In genomic region chr10:46185763-46186458, GRCm38 (mm10) we compare ENCODE assay signal across 25 mouse cellular contexts.
DNase-seq lines count a peak whose midpoint lies in the region; ATAC-seq lines count a peak whose summit lies in the region.
"Had no signal": no experiment of that assay in that cellular context is flagged by ENCODE, and none has a peak within 500 bp of the region (broad histone marks: within the 10 kb centered on the region; RNA-seq: fewer than 3 reads in every experiment).

No protein-coding gene starts in this region.

- H3K4me3 ChIP-seq in embryonic facial prominence, embryonic 14.5 days (ENCODE audit: low read depth, low read length), result no peak overlapping the region
- no peak overlapping the region for H3K4me3 ChIP-seq in embryonic facial prominence, embryonic 10.5 days
- no peak overlapping the region for H3K4me3 ChIP-seq in hindbrain, embryonic 16.5 days (ENCODE audit: low read length)
- H3K4me3 ChIP-seq in hindbrain, embryonic 11.5 days (ENCODE audit: low read depth, low read length), result no peak overlapping the region
- no peak overlapping the region for H3K4me3 ChIP-seq in midbrain, embryonic 16.5 days (ENCODE audit: low read depth, low read length)
- H3K4me3 ChIP-seq in midbrain, embryonic 10.5 days, result no peak overlapping the region
- H3K4me3 ChIP-seq: embryonic facial prominence, embryonic 15.5 days; forebrain, embryonic 12.5 days; heart, embryonic 12.5 days; hindbrain, embryonic 12.5 days; layer of hippocampus, adult 2 months; left cerebral cortex, adult 2 months; liver, embryonic 12.5 days; neural tube, embryonic 13.5 days had no signal

- WGBS in embryonic facial prominence, embryonic 14.5 days, result 68% methylated on average over 4 of the region's 4 CpGs
- 85% methylated on average over 4 of the region's 4 CpGs for WGBS in embryonic facial prominence, embryonic 10.5 days
- 67% methylated on average over 4 of the region's 4 CpGs for WGBS in hindbrain, embryonic 16.5 days
- WGBS in hindbrain, embryonic 11.5 days, result 85% methylated on average over 4 of the region's 4 CpGs
- WGBS in midbrain, embryonic 16.5 days, result 65% methylated on average over 4 of the region's 4 CpGs
- 89% methylated on average over 4 of the region's 4 CpGs for whole genome bisulfite sequencing in midbrain, embryonic 10.5 days

- no peaks in the 10 kb centered on the region for H3K9me3 ChIP-seq in embryonic facial prominence, embryonic 14.5 days (ENCODE audit: control insufficient read depth, low read length)
- no peaks in the 10 kb centered on the region for H3K9me3 ChIP-seq in embryonic facial prominence, embryonic 10.5 days
- no peaks in the 10 kb centered on the region for H3K9me3 ChIP-seq in hindbrain, embryonic 16.5 days (ENCODE audit: control insufficient read depth, low read length)
- no peaks in the 10 kb centered on the region for H3K9me3 ChIP-seq in hindbrain, embryonic 11.5 days (ENCODE audit: control insufficient read depth, low read length)
- H3K9me3 ChIP-seq in midbrain, embryonic 16.5 days (replicated peaks; ENCODE audit: control insufficient read depth, low read length, poor library complexity, severe bottlenecking), result no peaks in the 10 kb centered on the region
- H3K9me3 ChIP-seq in midbrain, embryonic 10.5 days (replicated peaks), result no peaks in the 10 kb centered on the region
- H3K9me3 ChIP-seq: embryonic facial prominence, embryonic 15.5 days; forebrain, embryonic 12.5 days; heart, embryonic 12.5 days; hindbrain, embryonic 12.5 days; liver, embryonic 12.5 days; neural tube, embryonic 13.5 days had no signal

- no peak overlapping the region for H3K27ac ChIP-seq in embryonic facial prominence, embryonic 14.5 days (replicated peaks; ENCODE audit: low read depth, low read length)
- H3K27ac ChIP-seq in embryonic facial prominence, embryonic 10.5 days (replicated peaks), result no peak overlapping the region
- no peak overlapping the region for H3K27ac ChIP-seq in hindbrain, embryonic 16.5 days (ENCODE audit: low read depth, low read length)
- H3K27ac ChIP-seq in hindbrain, embryonic 11.5 days (ENCODE audit: low read depth, low read length), result no peak overlapping the region
- H3K27ac ChIP-seq in midbrain, embryonic 16.5 days (ENCODE audit: low read length), result 0 out of 2 replicates have a peak overlapping the region, but pooled peaks have one; percentile 5
- H3K27ac ChIP-seq in midbrain, embryonic 10.5 days (replicated peaks), result no peak overlapping the region
- H3K27ac ChIP-seq: embryonic facial prominence, embryonic 15.5 days; forebrain, embryonic 12.5 days; hindbrain, embryonic 12.5 days; layer of hippocampus, adult 2 months; left cerebral cortex, adult 2 months; liver, embryonic 12.5 days; neural tube, embryonic 13.5 days had no signal

- ATAC-seq in embryonic facial prominence, embryonic 14.5 days (ENCODE audit: low read depth), result no peak
- peak; percentile 60; the same call in 1 of the 2 replicates for ATAC-seq in hindbrain, embryonic 16.5 days
- no peak for ATAC-seq in hindbrain, embryonic 11.5 days (ENCODE audit: low FRiP score)
- peak; percentile 64; the same call in 1 of the 2 replicates for ATAC-seq in midbrain, embryonic 16.5 days
- no peak for ATAC-seq in inflammation-experienced regulatory T-cells, adult 6 months
- ATAC-seq: liver, embryonic 12.5 days; liver, postnatal 0 days had no signal

- H3K4me2 ChIP-seq in embryonic facial prominence, embryonic 14.5 days (ENCODE audit: low read depth, low read length), result no peak overlapping the region
- H3K4me2 ChIP-seq in hindbrain, embryonic 16.5 days (ENCODE audit: low read length), result no peak overlapping the region
- no peak overlapping the region for H3K4me2 ChIP-seq in hindbrain, embryonic 11.5 days (replicated peaks; ENCODE audit: low read depth, low read length)
- H3K4me2 ChIP-seq in midbrain, embryonic 16.5 days (ENCODE audit: low read length), result no peak overlapping the region
- H3K4me2 ChIP-seq: embryonic facial prominence, embryonic 15.5 days; forebrain, embryonic 12.5 days; heart, embryonic 12.5 days; hindbrain, embryonic 12.5 days; liver, embryonic 12.5 days; neural tube, embryonic 13.5 days had no signal

- no peaks in the 10 kb centered on the region for H3K27me3 ChIP-seq in embryonic facial prominence, embryonic 14.5 days (replicated peaks; ENCODE audit: control insufficient read depth, insufficient read depth, low read length)
- H3K27me3 ChIP-seq in embryonic facial prominence, embryonic 10.5 days (replicated peaks; ENCODE audit: low read depth, poor library complexity, severe bottlenecking), result no peaks in the 10 kb centered on the region
- no peaks in the 10 kb centered on the region for H3K27me3 ChIP-seq in hindbrain, embryonic 16.5 days (replicated peaks; ENCODE audit: control insufficient read depth, insufficient read depth, low read length)
- no peaks in the 10 kb centered on the region for H3K27me3 ChIP-seq in hindbrain, embryonic 11.5 days (ENCODE audit: control insufficient read depth, insufficient read depth, low read length)
- H3K27me3 ChIP-seq in midbrain, embryonic 16.5 days (ENCODE audit: control insufficient read depth, insufficient read depth, low read depth, low read length), result no peaks in the 10 kb centered on the region
- no peaks in the 10 kb centered on the region for H3K27me3 ChIP-seq in midbrain, embryonic 10.5 days (ENCODE audit: low read depth, poor library complexity, severe bottlenecking)
- H3K27me3 ChIP-seq: embryonic facial prominence, embryonic 15.5 days; forebrain, embryonic 12.5 days; heart, embryonic 12.5 days; hindbrain, embryonic 12.5 days; liver, embryonic 12.5 days; neural tube, embryonic 13.5 days had no signal

- H3K4me1 ChIP-seq in embryonic facial prominence, embryonic 14.5 days (ENCODE audit: control insufficient read depth, insufficient read depth, low read length), result no peaks in the 10 kb centered on the region
- H3K4me1 ChIP-seq in embryonic facial prominence, embryonic 10.5 days, result no peaks in the 10 kb centered on the region
- H3K4me1 ChIP-seq in hindbrain, embryonic 16.5 days (ENCODE audit: control insufficient read depth, insufficient read depth, low read depth, low read length), result no peaks in the 10 kb centered on the region
- H3K4me1 ChIP-seq in hindbrain, embryonic 11.5 days (replicated peaks; ENCODE audit: control insufficient read depth, insufficient read depth, low read length), result no peaks in the 10 kb centered on the region
- peaks cover 2% of the 10 kb centered on the region; the same call in 1 of the 2 replicates for H3K4me1 ChIP-seq in midbrain, embryonic 16.5 days (ENCODE audit: control insufficient read depth, insufficient read depth, low read length)
- no peaks in the 10 kb centered on the region for H3K4me1 ChIP-seq in midbrain, embryonic 10.5 days
- H3K4me1 ChIP-seq: embryonic facial prominence, embryonic 15.5 days; forebrain, embryonic 12.5 days; heart, embryonic 12.5 days; hindbrain, embryonic 12.5 days; liver, embryonic 12.5 days; neural tube, embryonic 13.5 days had no signal

- DNase-seq in embryonic facial prominence, embryonic 14.5 days (ENCODE audit: low spot score), result peak; percentile 8
- no peak for DNase-seq in embryonic facial prominence, embryonic 10.5 days (ENCODE audit: low spot score)
- no peak for DNase-seq in hindbrain, embryonic 11.5 days (ENCODE audit: low spot score)
- DNase-seq in midbrain, embryonic 10.5 days (ENCODE audit: low spot score), result no peak
- DNase-seq: adrenal gland, postnatal 14 days; cerebellum, adult 8-10 months; gastrocnemius, postnatal 14 days; kidney, adult 2 months; kidney, postnatal 36 days; liver, postnatal 0 days; lung, postnatal 36 days; right cerebral cortex, postnatal 4 days; thymus, adult 2 months; thymus, postnatal 36 days had no signal

- H3K9ac ChIP-seq in embryonic facial prominence, embryonic 14.5 days (ENCODE audit: low read depth, low read length), result no peak overlapping the region
- no peak overlapping the region for H3K9ac ChIP-seq in hindbrain, embryonic 16.5 days (ENCODE audit: low read depth, low read length)
- no peak overlapping the region for H3K9ac ChIP-seq in hindbrain, embryonic 11.5 days (ENCODE audit: low read depth, low read length)
- no peak overlapping the region for H3K9ac ChIP-seq in midbrain, embryonic 16.5 days (ENCODE audit: low read depth, low read length)
- H3K9ac ChIP-seq: embryonic facial prominence, embryonic 15.5 days; forebrain, embryonic 12.5 days; heart, embryonic 12.5 days; hindbrain, embryonic 12.5 days; liver, embryonic 12.5 days; liver, postnatal 0 days; neural tube, embryonic 13.5 days had no signal

- no peaks in the 10 kb centered on the region for H3K36me3 ChIP-seq in embryonic facial prominence, embryonic 14.5 days (ENCODE audit: control insufficient read depth, insufficient read depth, low read length)
- no peaks in the 10 kb centered on the region for H3K36me3 ChIP-seq in embryonic facial prominence, embryonic 10.5 days (replicated peaks)
- H3K36me3 ChIP-seq in hindbrain, embryonic 16.5 days (ENCODE audit: control insufficient read depth, insufficient read depth, low read length), result no peaks in the 10 kb centered on the region
- no peaks in the 10 kb centered on the region for H3K36me3 ChIP-seq in hindbrain, embryonic 11.5 days (ENCODE audit: control insufficient read depth, insufficient read depth, low read length)
- no peaks in the 10 kb centered on the region for H3K36me3 ChIP-seq in midbrain, embryonic 16.5 days (ENCODE audit: control insufficient read depth, insufficient read depth, low read length)
- H3K36me3 ChIP-seq in midbrain, embryonic 10.5 days, result no peaks in the 10 kb centered on the region
- H3K36me3 ChIP-seq: embryonic facial prominence, embryonic 15.5 days; forebrain, embryonic 12.5 days; heart, embryonic 12.5 days; hindbrain, embryonic 12.5 days; liver, embryonic 12.5 days; neural tube, embryonic 13.5 days had no signal

Comparison
In these comparisons a context has a peak if more than half of its experiments do, and no peak if none do; other contexts are left out.
1. ATAC-seq: peak in hindbrain, embryonic 16.5 days (single experiment) and midbrain, embryonic 16.5 days (single experiment); none in embryonic facial prominence, embryonic 14.5 days (single experiment), hindbrain, embryonic 11.5 days (single experiment) and inflammation-experienced regulatory T-cells, adult 6 months (single experiment).